Mouse (Mus musculus) left cerebral cortex, adult 18-20 months (tissue): ENCODE measurements at regions not wholly inside any gene's neighbourhood (a gene's known extent, or its start where the extent isn't known, plus 50 kb on each side); places are given as distances from the start of the nearest gene placed in this dataset.

Source experiments
- DNase-seq, 2 experiments: peaks; one replicate each; pipeline ENCODE4 v3.0.0; 2021 to 2022; ENCODE audit warnings: low spot score in 2 of 2, mixed read lengths in 1 of 2

GRCm38 (mm10) chr1:23462411-23462810 is 64.8 kb upstream of the Ogfrl1 start:
- DNase-seq = no peak

- peak in 1 of 2 experiments; percentile 6 for DNase-seq
These were observed 66.5 kb upstream of the Ogfrl1 start for GRCm38 (mm10) chr1:23464081-23464480.

DNA sequence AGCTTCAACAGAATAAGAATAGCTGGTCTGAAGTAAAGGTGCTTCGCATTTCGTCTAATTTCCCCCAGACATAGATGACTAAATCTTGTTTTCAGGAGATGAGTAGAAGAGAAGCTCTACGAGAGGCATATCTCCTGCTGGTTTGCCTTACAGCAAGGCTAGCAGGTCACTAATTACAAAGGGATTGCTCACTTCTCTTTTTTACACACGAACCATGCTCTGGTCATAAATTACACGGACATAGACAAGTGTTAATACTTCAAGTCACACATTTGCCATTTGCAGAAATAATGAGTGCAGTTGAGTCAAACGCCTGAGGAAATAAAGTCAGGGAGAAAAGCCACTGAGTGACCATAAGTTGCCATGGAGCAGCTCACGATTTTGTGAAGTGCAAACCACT is 68.8 kb upstream of the Ogfrl1 start:
- no peak for DNase-seq

DNA sequence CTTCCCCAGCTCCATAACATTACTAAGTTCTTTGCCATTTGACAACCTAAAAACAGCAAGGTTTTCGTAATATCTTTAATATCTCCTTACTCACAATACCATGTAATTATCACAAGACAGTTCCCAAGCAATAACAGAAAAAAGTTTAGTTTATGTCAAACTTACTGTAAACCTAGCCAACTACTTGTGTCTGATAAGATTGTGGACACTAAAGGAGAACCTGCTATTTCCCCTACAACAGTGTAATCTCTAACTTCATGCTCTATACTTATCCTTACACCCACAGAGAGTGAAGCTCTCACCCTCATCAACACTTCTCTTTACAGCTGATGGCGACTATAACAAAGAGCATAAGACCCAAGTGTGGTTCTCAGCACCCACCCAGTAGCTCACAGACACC is 69.8 kb upstream of the Ogfrl1 start:
- no peak for DNase-seq

- no peak for DNase-seq
These were observed 83.3 kb upstream of the Ogfrl1 start for GRCm38 (mm10) chr1:23480776-23481320.

DNA sequence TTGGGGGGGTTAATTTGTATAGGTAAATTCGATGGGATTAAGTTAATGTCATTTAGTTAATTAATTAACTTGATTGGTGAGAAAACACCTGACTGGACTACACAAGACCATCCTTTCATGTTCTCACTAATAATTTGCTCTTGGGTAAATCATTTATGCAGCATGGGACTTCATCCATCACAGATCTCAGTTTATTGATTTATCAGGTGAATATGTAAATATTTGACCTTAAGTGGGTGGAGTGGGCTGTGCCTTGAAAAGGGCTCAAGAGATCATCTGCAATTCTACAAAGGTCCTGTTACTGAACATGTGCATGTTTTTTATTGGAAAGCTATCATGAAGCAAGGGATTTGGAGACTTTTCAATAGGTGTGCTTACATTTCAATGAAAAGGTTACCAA is 87.0 kb upstream of the Ogfrl1 start:
- DNase-seq = no peak

- DNase-seq = no peak
These were observed 87.7 kb upstream of the Ogfrl1 start for GRCm38 (mm10) chr1:23485150-23485775.

- DNase-seq = no peak
These were observed 89.5 kb upstream of the Ogfrl1 start for GRCm38 (mm10) chr1:23487031-23487430.

DNA sequence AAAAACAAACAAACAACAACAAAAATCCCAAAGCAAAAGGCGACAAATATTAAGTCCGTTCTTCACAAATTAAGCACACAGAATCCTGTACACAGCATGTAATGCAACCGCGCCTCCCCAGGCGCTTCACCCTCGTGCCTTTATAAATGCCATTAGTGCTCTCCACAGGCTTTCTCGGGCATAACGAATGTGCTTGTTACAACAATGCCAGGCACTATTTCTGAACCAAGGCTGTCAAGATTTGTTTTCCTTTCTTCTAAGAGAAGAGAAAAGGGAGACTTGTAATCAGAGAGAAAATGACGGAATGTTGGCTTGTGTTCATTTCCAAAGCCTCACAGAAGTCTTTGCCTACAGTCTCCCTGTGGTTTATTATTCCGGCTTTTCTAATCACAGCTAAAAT is 93.1 kb upstream of the Ogfrl1 start:
- no peak for DNase-seq

GRCm38 (mm10) chr1:23491041-23491440 is 93.5 kb upstream of the Ogfrl1 start:
- no peak for DNase-seq

DNA sequence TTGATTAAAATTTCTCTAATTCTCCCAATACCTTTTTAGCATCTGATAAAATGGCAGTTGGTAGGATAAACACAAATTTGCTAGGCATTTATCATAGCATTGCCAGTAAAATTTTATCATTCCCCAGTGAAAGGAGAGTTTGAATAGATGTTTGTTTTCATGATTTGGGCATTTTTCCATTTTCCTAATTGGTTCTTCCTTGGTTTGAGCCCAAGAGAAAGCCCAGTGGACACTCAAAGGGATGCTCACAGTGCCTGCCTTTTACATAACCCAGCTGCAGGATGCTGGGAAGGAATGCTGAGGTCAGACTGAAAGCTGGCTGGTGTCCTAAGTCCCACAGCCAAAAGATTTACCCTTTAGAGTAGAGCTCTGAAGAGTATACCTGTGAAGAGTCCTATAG is 95.4 kb upstream of the Ogfrl1 start:
- no peak for DNase-seq

DNA sequence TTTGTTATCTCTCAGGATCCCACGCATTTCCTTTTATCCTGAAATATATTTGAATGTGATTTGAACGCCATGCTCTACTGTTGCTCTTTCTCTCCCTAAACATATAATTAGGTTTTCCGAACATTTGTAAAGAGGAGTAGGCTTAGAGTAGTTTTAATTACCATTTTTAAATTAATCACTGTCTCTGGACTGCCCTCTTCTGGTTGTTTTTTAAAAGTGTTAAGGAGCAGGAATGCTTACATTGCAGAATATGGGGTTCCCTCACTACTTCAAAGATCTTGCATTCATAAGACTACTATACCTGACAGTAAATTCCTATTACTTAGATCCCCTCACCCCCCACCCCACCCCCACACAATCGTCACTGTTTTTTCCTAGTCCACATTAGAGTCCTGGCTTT is 97.8 kb upstream of the Ogfrl1 start:
- no peak for DNase-seq

DNA sequence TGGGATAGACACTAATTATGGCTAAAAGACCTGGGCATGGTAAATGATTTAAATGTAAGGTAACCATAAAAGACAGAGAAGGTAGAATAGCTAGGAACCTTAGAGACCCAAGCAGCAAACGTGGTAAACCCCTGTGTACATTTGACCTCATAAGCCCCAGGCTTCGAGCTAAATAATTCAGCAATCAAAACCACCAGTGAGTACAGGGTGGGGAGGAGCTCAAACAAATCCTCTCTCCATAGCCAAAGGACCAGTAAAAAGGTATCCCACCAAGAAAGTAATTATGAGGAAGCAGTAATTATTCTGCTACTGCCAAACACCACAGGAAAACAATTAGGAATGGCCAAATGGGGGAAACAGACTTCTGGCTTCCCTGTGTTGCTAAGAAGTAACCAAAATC is 122.5 kb upstream of the Ogfrl1 start:
- no peak for DNase-seq

DNA sequence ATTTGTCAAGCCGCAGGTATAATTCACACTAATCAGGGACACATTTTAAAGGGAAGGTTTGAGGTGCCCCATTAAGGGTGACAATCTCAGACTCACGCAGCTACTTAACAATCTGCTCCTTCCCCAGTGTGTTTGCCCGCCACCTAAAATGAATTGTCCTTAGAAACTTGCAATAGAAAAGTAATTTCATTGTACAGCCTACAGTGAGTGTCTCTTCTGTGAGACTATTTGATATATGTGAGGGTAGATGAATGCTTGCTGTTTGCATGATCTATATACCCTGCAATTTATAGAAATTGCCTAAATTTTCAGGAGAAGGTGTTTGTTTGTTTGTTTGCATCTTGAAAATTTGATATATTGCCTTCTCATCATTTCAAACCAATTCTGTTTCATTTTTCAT is 135.1 kb upstream of the Ogfrl1 start:
- no peak for DNase-seq

GRCm38 (mm10) chr1:23536621-23537020 is 139.0 kb upstream of the Ogfrl1 start:
- DNase-seq = no peak

DNA sequence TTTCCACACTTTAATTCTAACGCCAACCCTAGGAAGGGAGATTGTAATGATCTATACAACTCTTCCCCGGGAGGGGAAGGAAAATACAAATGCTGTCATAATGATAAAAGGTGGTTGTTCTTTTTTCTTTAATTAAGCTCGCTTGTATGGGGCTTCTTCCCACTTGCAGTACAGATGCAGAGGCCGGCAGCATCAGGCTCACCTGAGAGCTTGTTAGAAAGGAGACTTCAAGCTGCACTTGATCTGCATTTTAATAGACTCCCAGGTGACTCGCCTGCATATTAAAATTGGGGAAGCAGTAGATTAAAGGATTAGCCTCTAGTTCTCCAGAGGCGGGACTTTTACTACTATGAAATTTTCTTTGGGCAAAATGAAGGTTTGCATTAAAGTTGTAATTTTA is 140.8 kb upstream of the Ogfrl1 start:
- no peak for DNase-seq

- no peak for DNase-seq
These were observed 143.0 kb upstream of the Ogfrl1 start for GRCm38 (mm10) chr1:23540594-23540993.

GRCm38 (mm10) chr1:23555794-23556193 is 158.2 kb upstream of the Ogfrl1 start:
- DNase-seq = no peak

GRCm38 (mm10) chr1:23568106-23568505 is 170.5 kb upstream of the Ogfrl1 start:
- no peak for DNase-seq

- no peak for DNase-seq
These were observed 176.9 kb upstream of the Ogfrl1 start for GRCm38 (mm10) chr1:23574461-23574860.

DNA sequence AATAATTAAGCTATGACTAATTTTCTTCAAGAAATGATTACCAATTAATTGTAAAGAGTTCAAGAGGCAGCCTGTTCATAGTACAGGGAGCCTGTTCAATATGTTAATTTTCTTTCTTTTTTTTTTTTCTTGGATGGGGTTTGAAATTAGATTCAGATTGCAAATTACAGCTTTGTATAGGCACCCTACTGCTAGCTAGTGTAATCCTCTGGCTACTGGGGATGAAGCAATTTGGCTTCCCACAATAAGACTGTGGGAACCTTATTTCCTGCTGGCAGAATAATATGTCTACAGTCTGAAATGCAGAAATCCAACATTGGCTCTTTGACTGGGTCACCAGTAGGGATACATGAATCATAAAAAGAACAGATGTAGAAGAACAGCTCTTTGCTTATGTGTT is 177.4 kb upstream of the Ogfrl1 start:
- DNase-seq = no peak

DNA sequence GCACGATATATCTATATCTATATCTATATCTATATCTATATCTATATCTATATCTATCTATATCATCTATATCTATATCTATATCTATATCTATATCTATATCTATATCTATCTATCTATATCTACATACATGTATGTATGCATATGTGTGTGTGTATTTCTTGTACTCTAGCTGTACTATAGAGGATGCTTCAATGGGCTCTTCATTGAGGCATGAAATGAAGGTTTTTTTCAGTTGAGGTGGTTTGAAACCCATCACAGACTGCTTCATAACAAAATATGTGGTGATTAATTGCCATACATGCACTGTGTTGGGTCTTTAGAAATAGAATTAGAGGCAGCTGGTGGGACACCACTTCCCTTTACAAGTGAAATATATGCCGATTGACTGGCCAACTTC is 177.9 kb upstream of the Ogfrl1 start:
- no peak for DNase-seq

- no peak for DNase-seq
These were observed 178.6 kb upstream of the Ogfrl1 start for GRCm38 (mm10) chr1:23576150-23576549.
